Mouse (Mus musculus) adrenal gland, adult 8-10 months (tissue): ENCODE results near the gene Aspscr1. TPM values are rescaled to one million over a fixed set of nuclear protein-coding genes. Genes with fewer than 3 reads are reported as not detected.

ENCODE experiments used
- DNase-seq: peaks from one replicate; pipeline ENCODE4 v3.0.0; 2022
- total RNA-seq, 4 experiments: library from RNA; stranded (reverse); gene quantifications; 2 replicates each; pipeline ENCODE4 v1.2.4; 2022

Gene Aspscr1
- total RNA-seq, result 100 to 1,000 TPM; 101 to 108 (median 106) TPM

DNA sequence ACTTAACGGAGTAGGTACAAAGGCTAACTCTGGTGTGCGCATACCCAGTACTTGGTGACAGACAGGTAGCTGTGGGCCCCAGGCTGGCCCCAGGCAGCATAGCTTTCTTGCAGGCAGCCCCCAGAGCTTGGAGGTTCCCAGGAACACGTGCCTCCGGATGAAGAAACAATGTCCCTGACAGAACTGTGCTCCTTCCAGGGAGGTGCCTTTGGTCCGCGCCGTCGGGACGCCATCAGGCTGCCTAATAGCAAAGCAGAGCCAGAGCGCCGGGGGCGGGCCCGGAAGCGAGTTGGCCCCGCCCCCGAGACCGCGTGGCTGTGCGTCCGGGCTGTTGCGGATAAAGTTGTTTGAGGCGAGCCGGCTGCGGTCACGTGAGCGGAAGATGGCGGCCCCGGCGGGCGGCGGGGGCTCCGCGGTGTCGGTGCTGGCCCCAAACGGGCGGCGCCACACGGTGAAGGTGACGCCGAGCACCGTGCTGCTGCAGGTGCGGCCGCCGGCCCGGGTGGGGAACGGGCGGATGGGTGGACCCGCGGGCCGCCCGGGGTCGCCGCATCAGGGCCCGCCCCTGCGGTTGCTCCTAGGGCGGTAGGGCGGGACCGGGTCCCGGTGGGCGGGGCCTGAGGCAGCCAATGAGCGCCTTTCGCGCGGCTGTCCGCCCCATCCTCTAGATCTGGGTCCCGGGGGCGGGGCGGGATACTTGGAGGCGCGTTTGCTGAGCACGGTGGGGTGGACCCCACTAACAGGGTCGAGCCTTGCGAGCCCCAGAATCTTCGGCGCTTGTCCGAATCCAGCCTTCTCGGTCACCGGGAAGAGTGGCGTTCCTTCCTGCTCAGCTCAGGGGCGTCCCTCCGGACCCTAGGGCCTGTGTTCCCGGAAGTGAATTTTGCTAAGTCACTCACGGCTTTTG lies at the start of gene Aspscr1:
Gene Aspscr1, plus strand, starts transcription at position 287 of the 907 bp plus-strand sequence.
- peak; percentile 91 for DNase-seq

DNA sequence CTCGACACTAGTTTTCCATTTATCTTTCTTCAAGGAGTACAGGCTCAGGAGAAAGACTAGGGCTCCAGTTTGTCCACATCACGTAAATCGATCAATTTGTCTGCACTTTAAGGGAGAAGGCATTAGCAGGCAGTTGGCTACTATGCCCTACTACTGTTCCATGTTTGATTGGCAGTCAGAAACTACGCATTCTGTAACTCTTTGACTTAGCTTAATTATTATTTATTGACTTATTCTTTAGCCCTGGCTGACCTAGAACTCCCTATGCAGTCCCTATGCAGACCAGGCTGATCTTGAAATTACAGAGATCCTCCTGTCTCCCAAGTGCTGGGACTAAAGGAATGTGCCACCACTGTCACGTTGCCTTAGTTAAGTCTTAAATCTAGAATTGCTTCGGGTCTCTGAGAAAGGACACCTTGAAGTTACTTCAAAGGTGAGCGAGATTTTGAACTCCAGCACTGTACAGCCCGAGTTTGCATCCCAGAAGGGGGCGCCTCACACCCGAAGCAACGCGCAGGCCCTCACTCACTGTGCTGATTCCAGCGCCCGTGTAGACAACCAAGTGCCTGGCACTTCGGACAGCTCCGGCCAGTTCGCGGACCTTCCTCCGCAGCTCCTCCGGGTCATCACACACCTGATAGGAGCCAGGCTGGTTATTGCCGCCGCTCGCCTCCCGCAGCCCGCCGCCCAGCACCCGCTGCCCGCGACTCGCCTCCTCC lies 48.7 kb upstream of the Aspscr1 start:
- DNase-seq, result no peak

DNA sequence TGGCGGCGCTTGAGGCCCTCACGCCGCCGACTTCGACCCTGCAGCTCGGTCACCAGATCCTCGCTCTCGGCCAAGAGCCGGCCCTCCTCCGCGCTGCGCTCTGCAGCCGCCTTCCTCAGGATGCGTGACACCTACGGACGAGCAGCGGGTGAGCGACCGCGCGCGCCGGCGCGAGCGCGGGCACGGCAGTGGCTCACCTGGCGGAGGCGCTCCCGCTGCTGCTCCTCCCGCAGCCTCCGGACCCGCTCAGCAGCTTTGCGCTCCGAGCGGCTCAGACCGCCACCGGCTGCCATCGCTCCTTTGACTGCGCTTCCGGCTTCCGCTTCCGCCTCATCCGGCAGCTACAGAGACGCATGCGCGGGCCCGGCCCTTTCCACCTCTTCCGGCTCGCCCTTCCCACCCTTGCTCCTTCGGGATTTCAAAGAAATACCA lies 48.1 kb upstream of the Aspscr1 start:
- peak; percentile 79 for DNase-seq

DNA sequence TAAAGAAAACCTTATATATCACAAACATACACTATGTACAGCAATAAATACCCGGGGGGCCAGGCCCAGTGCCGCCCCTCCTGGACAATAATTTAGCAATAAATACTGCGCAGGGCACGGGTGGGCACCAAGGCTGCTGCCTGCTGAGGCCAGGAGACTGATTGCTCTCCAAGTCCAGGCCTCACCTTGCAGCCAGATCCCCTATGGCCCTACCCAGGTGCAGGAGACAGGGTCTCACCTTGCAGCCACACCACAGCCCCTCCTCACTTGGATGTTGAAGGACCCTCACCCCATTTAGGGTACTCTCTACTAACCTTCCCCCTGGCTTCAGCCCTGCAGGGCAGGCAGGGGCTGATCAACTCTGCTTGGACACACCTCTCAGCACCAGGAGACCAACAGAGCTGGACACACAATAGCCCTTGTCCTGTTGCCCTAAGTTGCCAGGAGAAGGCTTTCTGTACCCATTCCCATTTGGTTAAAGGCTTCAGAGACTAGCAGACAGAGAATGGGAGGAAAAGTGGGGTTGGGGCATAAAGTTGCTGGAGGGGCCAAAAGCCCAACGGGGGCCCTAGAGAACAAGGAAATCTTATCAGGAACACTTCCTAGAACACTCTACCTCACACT lies 47.5 kb upstream of the Aspscr1 start, which contains the start of gene Sirt7:
Gene Sirt7, minus strand, starts transcription at position 89 of the 624 bp plus-strand sequence.
- no peak for DNase-seq

DNA sequence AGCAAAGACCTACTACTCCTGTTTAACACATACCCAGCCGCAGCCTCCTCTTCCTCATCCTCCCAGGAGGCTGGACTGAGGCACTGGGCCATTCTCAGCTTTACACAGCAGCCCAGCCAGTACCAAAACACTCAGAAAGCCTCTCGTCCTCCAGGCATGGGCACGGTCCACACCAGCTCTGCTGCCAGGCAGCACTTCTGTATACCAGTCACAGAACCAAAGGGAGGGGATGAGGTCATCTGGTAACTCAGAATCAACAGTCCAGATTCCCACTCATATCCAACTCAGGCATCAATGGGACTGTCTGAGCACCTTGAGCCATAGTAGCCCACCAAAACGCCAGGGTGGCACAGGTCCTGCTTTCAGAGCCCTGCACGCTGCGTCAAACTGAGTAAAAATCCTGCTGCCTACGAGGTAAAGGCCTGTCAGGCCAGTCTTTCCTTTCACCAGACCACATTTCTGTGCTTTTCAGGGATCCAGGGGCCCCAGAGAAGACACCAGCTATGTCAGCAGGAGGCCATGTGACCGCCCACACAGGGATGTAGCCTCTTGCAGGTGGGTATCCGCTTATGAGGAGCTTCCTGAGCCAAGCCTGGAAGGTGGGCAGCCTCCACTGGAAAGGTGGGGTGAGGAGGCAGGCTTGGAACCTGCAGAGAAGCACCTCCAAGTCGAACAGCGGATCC lies 45.8 kb upstream of the Aspscr1 start:
- DNase-seq, result no peak

DNA sequence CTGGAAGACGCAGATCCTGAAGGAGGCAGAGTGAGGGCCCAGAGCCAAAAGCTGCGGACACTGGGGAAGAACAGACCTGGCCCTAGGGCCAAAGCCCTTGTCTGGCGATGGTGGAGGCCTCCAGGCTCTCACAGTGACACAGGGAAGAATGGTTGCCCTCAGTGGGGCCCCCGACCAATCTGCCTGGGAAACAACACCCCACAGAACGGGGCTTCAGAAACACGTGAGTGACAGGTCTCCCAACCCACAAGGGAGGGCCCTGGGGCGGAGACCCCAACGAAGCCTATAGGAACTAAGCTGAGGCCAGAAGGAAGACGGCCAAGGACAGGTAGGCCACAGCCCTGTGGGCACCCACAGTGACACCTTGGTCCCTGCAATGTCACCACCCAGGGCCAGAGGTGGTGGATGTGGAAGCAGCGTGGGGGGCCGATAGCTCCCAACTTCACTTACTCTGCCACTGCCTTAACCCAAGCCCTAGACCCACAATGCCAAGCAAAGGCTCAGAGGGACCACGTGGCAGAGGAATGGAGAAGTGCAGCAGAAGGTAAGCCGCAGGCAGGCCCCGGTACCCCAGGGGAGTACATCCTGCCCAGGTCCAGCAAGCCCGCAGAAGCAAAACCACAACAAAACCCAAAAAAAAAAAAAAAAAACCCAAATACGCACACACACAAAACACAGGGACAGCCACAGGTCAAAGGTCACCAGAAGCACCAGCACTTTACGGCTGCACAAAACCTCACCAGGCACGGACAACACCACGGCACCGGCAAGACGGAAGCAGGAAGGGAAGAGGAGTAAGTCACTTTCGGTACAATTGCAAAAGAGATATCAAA lies 45.1 kb upstream of the Aspscr1 start:
- DNase-seq, result no peak

DNA sequence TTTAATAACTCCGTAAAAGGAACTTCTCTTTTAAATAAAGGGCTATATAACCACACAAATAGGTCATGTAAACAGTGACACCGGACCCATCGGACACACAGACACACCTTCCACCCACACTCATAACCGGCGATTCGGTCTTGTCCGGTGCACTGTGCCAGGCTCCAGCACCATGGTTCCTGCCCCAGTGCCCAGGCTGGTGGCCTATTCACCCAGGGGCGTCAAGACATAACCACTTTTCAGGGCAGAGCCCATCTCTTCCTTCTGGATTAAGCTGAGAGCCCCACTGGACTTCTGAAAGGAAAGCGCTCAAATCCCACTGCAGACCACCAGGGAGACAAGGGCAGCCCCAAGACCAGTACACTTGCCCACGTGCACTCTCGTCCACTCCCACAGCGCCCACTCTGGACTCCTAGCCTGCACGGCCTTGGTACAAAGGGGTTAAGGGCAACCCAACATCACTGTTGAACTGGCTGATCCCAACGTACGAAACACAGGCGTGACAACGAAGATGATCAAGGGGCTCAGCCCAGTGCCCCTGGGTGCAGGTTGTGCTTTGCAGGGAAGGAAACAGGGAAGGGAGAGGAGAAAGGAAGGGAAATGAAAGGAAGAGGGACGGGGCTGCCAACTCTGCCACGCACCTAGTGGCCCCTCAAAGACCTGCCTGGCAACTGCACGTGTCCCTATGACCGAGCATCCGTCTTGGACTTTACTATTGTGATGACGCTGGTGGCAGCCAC lies 44.0 kb upstream of the Aspscr1 start:
- no peak for DNase-seq

DNA sequence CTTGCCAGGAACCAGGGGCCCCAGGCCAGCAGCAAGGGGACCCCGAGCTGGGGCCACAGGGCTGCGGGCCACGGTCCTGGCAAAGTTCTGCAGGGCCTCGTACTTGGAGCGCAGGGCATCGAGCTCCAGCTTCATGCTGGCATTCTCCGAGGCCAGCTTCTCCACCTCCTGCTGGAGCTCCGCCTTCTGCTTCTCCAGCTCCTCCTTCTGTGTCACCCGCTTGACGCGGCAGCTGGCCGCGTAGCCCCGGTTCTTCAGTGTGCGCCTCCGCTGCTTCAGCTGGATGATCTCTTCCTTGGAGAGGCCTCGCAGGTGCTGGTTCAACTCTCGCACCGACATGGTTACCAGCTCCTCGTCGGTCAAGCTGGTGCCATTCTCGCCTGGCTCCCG lies 43.4 kb upstream of the Aspscr1 start:
- DNase-seq, result no peak

DNA sequence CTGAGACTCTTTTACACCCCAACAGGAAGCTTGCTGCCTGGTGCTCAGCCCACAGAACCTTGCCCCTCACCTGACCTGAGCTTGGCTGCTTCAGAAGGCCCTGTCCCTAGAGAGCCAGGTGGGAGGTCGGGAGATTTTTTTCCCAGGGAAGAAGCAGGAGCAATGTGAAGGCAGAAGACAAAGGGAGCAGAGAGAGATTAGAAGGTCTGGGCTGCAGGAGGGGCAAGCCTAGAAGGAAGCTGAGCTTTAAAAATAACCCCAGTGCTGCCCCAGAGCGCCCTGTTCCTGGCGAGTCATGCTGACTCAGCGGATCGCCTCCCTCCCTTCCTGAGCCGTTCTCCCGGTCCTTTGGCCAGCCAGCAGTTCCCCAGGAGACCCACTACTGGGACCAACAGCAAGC lies 42.9 kb upstream of the Aspscr1 start:
- no peak for DNase-seq

DNA sequence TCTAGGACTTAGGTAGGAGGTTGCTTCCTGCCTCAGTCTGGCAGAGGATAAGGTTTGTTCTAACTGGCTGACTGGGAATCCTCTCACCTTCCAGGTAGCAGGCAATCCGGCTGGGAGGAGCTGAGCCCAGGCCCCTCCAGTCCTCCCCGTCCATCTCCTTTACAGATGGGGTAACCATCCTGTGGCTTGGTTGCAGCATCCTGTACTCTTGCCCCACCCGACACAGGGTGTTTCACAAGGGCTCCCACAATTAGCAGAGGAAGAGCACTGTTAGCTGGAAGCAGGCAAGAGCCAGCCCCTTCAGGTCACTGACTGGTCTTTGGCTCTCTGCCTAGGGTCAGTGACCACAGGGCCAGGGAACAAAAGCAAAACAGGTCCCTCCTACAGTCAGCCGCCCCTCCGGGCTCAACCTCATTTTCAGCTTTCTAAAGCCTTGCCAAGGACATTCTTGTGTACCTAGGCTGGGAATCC lies 42.3 kb upstream of the Aspscr1 start:
- DNase-seq, result no peak

DNA sequence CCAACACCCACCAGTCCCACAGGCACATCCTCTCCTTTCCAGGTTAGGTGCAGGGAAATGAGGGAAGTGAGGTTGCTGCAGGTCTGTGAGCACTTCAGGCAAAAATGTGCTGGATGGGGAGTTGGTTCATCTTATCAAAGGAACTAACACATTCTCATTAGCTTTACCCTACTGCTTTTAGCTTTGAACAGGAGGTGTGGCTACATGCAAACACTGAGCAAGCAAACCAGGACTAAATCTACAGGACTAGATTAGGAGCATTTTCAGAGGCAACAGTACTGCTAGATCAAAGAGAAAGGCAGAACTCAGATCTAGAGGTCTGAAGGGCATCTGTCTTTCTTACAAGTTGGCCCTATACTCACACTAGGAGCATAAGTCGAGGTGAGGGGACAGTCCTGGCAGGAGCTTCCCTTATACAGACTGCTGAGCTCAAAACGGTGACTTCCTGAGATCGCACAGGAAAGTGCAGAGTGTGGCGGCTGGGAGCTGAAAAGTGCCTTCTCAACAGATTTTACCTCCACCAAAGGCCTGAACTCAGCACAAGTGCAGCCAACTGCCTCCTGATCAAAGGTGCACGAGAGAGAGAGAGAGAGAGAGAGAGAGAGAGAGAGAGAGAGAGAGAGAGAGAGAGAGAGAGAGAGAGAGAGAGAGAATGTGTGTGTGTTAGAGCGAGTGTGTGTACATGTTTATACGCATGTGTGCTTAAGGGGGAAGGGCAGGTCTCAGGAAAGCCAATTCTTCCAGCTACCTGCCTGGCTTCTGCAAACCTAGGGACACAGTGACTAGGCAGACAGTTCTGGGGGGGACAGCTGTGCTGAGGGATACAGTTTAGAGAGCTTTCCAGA lies 41.7 kb upstream of the Aspscr1 start:
- no peak for DNase-seq

DNA sequence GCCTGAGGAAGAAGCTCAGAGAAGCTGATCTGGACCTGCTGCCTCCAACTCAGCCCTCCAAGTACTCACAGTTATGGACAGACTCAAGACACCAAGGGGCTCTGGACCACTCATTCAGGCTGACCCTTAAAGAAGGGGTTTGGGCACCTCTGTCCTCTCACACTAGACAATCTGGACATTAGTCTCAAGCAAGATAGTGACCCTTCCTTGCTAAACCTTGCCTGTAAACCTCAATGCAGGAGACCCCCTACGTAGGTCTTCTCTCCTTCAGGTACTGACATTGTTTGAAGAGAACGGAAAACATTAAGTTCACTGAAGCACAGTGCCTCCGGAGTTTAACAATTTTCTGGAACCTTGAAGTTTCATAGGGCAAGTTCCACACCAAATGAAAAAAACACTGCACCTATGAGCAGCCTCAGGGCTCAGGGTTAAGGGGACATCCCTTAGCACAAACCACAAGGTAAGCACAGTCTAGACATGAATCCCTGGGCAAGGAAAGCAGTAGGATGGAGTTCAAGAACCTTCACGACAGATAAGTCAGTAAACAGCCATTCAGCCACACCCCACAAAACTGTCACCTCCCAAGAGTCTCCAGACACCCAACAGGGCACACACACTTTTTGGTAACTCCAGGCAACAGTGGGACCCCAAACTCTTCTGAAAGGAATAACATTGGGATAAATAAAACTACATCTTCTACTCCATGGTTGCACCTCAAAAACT lies 40.9 kb upstream of the Aspscr1 start:
- DNase-seq, result no peak

DNA sequence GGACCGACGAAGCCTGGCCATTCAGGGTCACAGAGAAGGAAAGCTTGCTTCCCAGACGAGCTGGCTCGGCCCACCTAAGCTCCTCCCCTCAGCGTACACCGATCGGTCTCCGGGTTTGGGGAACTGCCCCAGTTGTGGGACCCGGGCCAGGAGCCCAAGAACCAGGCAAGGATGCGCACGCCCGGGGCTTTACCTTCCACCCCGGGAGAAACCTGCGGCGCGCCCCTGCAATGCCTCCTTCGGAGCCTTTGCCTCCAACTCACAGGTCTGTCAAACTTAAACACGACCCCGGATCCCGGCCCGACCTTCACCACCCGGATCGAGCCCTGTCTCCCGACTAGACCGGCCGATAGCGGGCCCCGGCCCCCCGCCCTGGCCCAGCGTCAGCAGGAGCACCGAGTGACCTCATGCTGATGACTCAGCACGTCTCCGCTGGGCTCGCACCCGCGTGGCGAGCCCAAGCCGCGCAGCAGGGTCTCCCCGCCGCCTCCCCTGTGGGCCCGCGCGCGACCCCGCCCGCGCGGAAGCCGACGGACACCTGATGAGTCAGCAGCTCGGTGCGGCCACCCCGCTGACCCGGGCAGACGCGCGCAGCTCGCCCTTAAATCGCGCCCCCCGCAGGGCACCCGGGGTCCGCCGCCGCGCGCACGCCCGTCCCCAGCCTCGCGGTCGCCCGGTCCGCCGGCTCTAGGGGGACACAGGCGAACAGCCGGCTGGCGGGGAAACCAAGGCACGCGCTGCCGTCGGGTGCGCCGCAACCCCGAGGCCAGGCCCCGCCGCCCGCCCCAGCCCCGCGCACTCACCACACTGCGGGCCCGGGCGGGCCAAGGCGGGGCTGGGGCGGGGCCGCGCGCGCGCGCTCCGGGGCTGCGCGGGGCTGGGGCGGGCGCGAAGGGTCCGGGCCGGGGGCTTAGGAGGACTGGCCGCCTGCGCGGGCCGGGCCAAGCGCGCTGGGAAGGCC lies 39.9 kb upstream of the Aspscr1 start:
- peak; percentile 85 for DNase-seq

DNA sequence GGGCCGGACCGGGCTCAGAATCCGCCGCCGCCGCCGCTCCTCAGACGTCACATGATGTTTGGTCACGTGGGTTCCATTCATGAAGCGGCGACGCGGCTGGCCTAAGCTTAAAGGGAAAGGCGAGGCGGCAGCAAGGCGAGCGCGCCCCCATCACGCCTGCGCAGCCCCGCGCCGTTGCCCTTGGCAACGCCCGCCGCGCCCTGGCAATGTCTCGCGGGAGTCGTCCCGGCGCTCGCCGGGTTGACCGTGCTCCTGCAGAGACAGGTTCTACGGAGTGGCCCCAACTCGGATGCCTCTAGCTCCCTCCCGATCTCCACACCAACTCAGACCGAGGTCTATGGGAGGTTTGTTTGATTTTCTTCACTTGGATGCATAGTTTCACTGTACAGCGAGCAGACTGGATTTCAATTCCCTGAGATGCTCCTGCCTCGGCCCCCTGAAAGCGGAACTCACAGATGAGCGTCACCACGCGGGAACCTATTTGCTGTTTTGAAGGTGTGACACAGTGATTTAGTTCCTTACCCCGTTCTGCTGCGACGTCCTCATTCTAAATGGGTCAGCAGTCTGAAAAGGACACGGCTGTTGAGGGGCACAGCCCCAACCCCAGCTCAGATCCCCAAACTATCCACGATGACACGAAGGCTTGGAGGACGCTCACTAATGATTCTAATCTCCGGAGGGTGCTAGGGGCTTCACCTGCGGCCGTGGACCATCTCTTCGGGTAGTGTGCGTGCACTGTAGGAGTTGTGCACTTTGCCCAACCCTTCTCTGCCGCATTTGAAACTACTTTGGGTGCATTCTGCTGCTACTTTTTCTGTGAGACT lies 39.0 kb upstream of the Aspscr1 start, which contains the start of gene Mafg:
Gene Mafg, minus strand, starts transcription at position 81 of the 824 bp plus-strand sequence.
- DNase-seq, result peak; percentile 91

DNA sequence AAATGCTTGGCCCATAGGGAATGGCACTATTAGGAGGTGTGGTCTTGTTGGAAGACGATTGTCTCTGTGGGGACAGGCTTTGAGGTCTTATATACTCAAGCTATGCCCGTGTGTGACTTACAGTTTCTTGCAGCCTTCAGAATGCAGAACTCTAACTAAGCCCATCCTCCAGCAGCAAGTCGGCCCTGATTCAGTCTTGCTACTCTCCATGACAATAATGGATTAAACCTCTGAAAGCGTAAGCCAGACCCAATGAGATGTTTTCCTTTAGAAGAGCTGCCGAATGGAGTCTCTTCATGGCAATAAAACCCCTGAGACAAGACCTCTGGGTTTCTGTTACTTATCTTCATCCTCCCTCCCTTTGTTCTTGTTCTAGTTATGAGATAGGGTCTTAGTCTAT lies 38.0 kb upstream of the Aspscr1 start:
- no peak for DNase-seq

DNA sequence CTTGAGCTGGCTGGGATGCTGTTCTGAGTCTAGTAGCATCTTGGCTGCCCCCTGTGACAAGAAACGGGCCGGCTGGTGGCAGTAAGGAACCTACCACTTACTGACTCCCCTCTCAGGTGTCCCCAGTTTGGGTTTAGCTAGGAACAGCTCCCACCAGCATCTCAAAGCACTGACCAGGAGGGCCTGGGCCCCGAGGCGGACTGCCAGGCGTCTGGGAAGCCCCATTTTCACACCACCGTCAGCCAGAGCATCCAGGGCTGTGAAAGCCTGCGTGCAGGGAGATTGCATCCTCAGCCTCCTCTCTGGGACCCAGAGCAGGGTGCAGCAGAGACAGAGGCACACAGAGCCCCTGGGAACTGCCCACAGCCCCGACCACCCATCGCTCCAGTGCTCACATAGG lies 31.5 kb upstream of the Aspscr1 start:
- no peak for DNase-seq

DNA sequence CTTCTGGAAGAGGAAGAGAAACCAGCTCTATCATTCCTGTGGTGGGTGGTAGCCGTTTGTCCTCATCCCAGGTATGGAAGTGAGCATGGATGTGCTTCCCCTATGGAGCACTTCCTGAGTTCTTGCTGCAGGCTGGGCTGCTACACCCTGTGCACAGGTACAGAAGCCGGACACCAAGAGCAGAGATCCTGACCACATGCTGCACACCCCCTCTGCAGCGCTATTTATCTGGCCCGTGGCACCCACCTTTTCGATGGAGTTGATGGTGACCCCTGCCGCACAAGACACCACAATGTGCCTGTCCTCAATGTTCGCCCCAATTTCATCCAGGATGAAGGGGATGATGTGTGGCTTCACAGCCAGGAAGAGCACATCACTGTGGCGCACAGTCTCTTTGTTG lies 30.9 kb upstream of the Aspscr1 start:
- no peak for DNase-seq
